Mouse (Mus musculus): ENCODE data around the gene Tmem174.

DNA sequence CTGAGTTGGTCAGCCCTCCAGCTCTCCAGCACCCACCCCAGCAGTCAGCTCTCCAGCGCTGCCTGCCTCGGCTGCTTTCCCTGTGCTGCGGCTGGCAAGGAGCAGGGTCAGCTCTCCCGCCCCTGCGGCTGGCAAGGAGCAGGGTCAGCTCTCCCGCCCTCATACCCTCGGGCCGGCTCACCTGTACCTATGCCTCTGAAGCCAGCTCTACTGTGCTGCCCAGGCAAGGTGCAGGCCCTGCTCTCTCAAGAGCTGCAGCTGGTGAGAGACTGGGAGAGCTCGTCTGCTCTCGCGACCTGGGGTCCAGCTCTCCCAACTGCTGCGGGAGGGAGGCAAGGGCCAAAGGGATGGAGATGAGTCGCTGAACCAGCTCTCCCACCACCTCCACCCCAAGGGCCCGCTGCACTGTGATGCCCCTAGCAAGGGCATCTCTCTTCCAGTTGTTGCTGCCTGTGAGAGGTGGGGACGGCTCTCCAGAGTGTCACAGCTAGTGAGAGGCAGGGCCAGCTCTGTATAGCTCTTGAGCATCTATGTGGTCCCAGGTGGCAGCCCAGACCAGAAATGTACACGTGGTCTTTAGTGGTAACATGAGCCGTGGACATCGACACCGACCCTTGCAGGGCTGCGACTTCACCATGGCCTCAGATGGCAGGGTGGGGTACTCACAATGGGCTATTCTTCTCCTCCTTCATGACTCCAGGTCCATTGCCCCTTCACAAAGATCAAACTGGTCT is 5.9 kb downstream of the Tmem174 start:
- TF ChIP-seq CTCF (IDR thresholded peaks at IDR 0.05; ENCODE audit: control insufficient read depth, insufficient read depth, insufficient read length) (no peak), USF1 (IDR thresholded peaks at IDR 0.05; ENCODE audit: low read depth) (no peak), MYOG (IDR thresholded peaks at IDR 0.05; ENCODE audit: control insufficient read depth, extremely low read depth, insufficient read length) (no peak), CEBPB (IDR thresholded peaks at IDR 0.05; ENCODE audit: low read depth) (no peak), MYOD1 (IDR thresholded peaks at IDR 0.05; ENCODE audit: control insufficient read depth, insufficient read length, low read depth) (no peak), MAX (IDR thresholded peaks at IDR 0.05) (no peak)
